Mouse (Mus musculus): ENCODE results near the gene Abtb2. TPM values are rescaled to one million over a fixed set of nuclear protein-coding genes. Genes with fewer than 3 reads are reported as not detected.
A peak's percentile ranks its signal among the peaks of the same experiment; 100 is the strongest.

The Abtb2 gene
- polyA plus RNA-seq, 1 experiment from 2014 or later = 9.7 TPM

- no peak overlapping the region for H3K4me3 ChIP-seq (ENCODE audit: low read depth, low read length)
- 44% methylated on average over 2 of the region's 2 CpGs for WGBS
- no peak overlapping the region for H3K9ac ChIP-seq (replicated peaks; ENCODE audit: low read length)
- no peaks in the 10 kb centered on the region for H3K9me3 ChIP-seq (replicated peaks; ENCODE audit: control insufficient read depth, low read length)
- H3K4me1 ChIP-seq (ENCODE audit: control insufficient read depth, insufficient read depth, low read length) = peaks cover 2% of the 10 kb centered on the region
- H3K36me3 ChIP-seq (replicated peaks; ENCODE audit: control insufficient read depth, insufficient read depth, low read depth, low read length) = no peaks in the 10 kb centered on the region
- no peak overlapping the region for H3K4me2 ChIP-seq (ENCODE audit: low read depth, low read length)
- ATAC-seq (replicated peaks; ENCODE audit: insufficient number of reproducible peaks, low FRiP score, low TSS enrichment, low read depth) = no peak
- DNase-seq (ENCODE audit: low spot score) = no peak
- H3K27me3 ChIP-seq (ENCODE audit: control insufficient read depth, insufficient read depth, low read length) = no peaks in the 10 kb centered on the region
- H3K27ac ChIP-seq (replicated peaks; ENCODE audit: low read depth, low read length) = no peak overlapping the region
Measured at GRCm38 (mm10) chr2:103640861-103641260, 74.8 kb downstream of the Abtb2 start.

DNA sequence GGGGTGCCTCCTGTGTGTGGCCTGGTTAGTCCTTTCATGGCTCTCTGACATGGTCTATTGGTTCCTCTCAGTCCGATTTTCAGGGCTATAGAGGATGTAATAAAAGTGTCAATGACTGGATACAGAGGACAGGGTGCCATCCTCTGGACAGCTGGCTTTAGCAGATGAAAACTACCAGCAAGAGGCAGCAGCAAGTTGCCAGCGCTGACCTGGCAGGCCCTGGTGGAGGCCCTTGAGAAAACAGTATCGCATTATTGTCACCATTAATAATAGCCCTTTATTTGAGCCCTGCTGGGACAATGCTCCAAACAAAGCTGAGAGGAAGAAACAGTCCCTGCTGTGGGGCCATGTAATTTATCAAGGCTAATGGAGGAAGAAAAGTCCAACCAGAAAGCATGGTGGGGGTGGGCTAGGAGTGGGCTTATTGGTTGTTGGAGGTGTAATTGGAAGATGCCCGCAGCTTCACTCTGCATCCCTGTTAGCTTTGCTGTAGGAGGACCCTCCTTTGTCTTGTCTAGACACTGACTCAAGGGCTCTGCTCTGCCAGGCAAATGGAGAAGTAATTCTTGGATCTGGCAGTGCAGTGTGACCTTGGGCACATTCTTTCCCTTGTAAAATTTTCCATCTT, 77.6 kb downstream of the Abtb2 start:
- Histone ChIP-seq H3K27me3 (ENCODE audit: control insufficient read depth, insufficient read depth, low read length) (no peaks in the 10 kb centered on the region), H3K9me3 (replicated peaks; ENCODE audit: control insufficient read depth, low read length) (no peaks in the 10 kb centered on the region), H3K4me3 (ENCODE audit: low read depth, low read length) (no peak overlapping the region), H3K9ac (replicated peaks; ENCODE audit: low read length) (no peak overlapping the region), H3K4me1 (ENCODE audit: control insufficient read depth, insufficient read depth, low read length) (peaks cover 2% of the 10 kb centered on the region), H3K27ac (replicated peaks; ENCODE audit: low read depth, low read length) (no peak overlapping the region), H3K36me3 (replicated peaks; ENCODE audit: control insufficient read depth, insufficient read depth, low read depth, low read length) (no peaks in the 10 kb centered on the region), H3K4me2 (ENCODE audit: low read depth, low read length) (no peak overlapping the region)
- ATAC-seq (replicated peaks; ENCODE audit: insufficient number of reproducible peaks, low FRiP score, low TSS enrichment, low read depth) (0 out of 2 replicates have a peak, but pooled peaks have one; percentile 53), DNase-seq (ENCODE audit: low spot score) (peak; percentile 16)
- 34% methylated on average over 4 of the region's 4 CpGs for WGBS

DNA sequence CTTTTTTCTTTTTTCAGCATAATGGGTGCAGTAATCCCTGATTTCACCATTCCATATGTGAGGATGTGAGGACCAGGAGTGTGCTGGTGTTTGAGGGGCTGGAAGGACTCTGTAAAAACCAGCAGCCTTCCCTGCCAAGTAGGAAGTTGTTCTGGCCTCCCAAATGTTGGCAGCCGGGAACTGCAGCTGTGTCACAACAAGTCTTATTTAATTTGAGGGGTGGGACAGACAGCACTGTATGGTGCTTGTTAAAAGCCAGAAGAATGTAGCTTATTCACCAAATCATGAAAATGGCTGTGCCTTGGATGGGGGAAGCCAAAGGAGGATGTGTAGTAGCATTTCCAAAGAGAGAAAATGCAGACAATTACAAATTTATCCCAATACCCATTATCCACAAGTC, 78.3 kb downstream of the Abtb2 start:
- H3K4me2 ChIP-seq (ENCODE audit: low read depth, low read length) = no peak overlapping the region
- H3K27ac ChIP-seq (replicated peaks; ENCODE audit: low read depth, low read length) = no peak overlapping the region
- no peaks in the 10 kb centered on the region for H3K36me3 ChIP-seq (replicated peaks; ENCODE audit: control insufficient read depth, insufficient read depth, low read depth, low read length)
- H3K27me3 ChIP-seq (ENCODE audit: control insufficient read depth, insufficient read depth, low read length) = no peaks in the 10 kb centered on the region
- peaks cover 2% of the 10 kb centered on the region for H3K4me1 ChIP-seq (ENCODE audit: control insufficient read depth, insufficient read depth, low read length)
- no peaks in the 10 kb centered on the region for H3K9me3 ChIP-seq (replicated peaks; ENCODE audit: control insufficient read depth, low read length)
- ATAC-seq (replicated peaks; ENCODE audit: insufficient number of reproducible peaks, low FRiP score, low TSS enrichment, low read depth) (no peak), DNase-seq (ENCODE audit: low spot score) (no peak)
- no peak overlapping the region for H3K9ac ChIP-seq (replicated peaks; ENCODE audit: low read length)
- no peak overlapping the region for H3K4me3 ChIP-seq (ENCODE audit: low read depth, low read length)
- 23% methylated on average over 1 of the region's 1 CpGs for WGBS

- Histone ChIP-seq H3K36me3 (replicated peaks; ENCODE audit: control insufficient read depth, insufficient read depth, low read depth, low read length) (no peaks in the 10 kb centered on the region), H3K4me1 (ENCODE audit: control insufficient read depth, insufficient read depth, low read length) (no peaks in the 10 kb centered on the region), H3K27me3 (ENCODE audit: control insufficient read depth, insufficient read depth, low read length) (no peaks in the 10 kb centered on the region), H3K27ac (replicated peaks; ENCODE audit: low read depth, low read length) (no peak overlapping the region), H3K4me3 (ENCODE audit: low read depth, low read length) (no peak overlapping the region), H3K4me2 (ENCODE audit: low read depth, low read length) (no peak overlapping the region), H3K9ac (replicated peaks; ENCODE audit: low read length) (no peak overlapping the region), H3K9me3 (replicated peaks; ENCODE audit: control insufficient read depth, low read length) (no peaks in the 10 kb centered on the region)
- WGBS = 78% methylated on average over 2 of the region's 2 CpGs
- no peak for DNase-seq (ENCODE audit: low spot score)
- no peak; the same call in 1 of the 2 replicates for ATAC-seq (replicated peaks; ENCODE audit: insufficient number of reproducible peaks, low FRiP score, low TSS enrichment, low read depth)
Measured at GRCm38 (mm10) chr2:103650314-103650879, 84.3 kb downstream of the Abtb2 start.

GRCm38 (mm10) chr2:103652121-103652520, 86.0 kb downstream of the Abtb2 start:
- H3K4me3 ChIP-seq (ENCODE audit: low read depth, low read length) = no peak overlapping the region
- 69% methylated on average over 4 of the region's 4 CpGs for WGBS
- H3K9me3 ChIP-seq (replicated peaks; ENCODE audit: control insufficient read depth, low read length) = no peaks in the 10 kb centered on the region
- H3K4me2 ChIP-seq (ENCODE audit: low read depth, low read length) = no peak overlapping the region
- H3K27me3 ChIP-seq (ENCODE audit: control insufficient read depth, insufficient read depth, low read length) = no peaks in the 10 kb centered on the region
- no peaks in the 10 kb centered on the region for H3K4me1 ChIP-seq (ENCODE audit: control insufficient read depth, insufficient read depth, low read length)
- no peak for DNase-seq (ENCODE audit: low spot score)
- ATAC-seq (replicated peaks; ENCODE audit: insufficient number of reproducible peaks, low FRiP score, low TSS enrichment, low read depth) = no peak
- no peaks in the 10 kb centered on the region for H3K36me3 ChIP-seq (replicated peaks; ENCODE audit: control insufficient read depth, insufficient read depth, low read depth, low read length)
- H3K9ac ChIP-seq (replicated peaks; ENCODE audit: low read length) = no peak overlapping the region
- H3K27ac ChIP-seq (replicated peaks; ENCODE audit: low read depth, low read length) = no peak overlapping the region

GRCm38 (mm10) chr2:103655037-103655436, 88.9 kb downstream of the Abtb2 start:
- Histone ChIP-seq H3K27ac (replicated peaks; ENCODE audit: low read depth, low read length) (no peak overlapping the region), H3K4me1 (ENCODE audit: control insufficient read depth, insufficient read depth, low read length) (0 out of 2 replicates have a peak, but pooled peaks cover 1% of the 10 kb centered on the region), H3K27me3 (ENCODE audit: control insufficient read depth, insufficient read depth, low read length) (no peaks in the 10 kb centered on the region), H3K9ac (replicated peaks; ENCODE audit: low read length) (no peak overlapping the region), H3K9me3 (replicated peaks; ENCODE audit: control insufficient read depth, low read length) (no peaks in the 10 kb centered on the region), H3K4me3 (ENCODE audit: low read depth, low read length) (no peak overlapping the region), H3K36me3 (replicated peaks; ENCODE audit: control insufficient read depth, insufficient read depth, low read depth, low read length) (no peaks in the 10 kb centered on the region), H3K4me2 (ENCODE audit: low read depth, low read length) (no peak overlapping the region)
- ATAC-seq (replicated peaks; ENCODE audit: insufficient number of reproducible peaks, low FRiP score, low TSS enrichment, low read depth) (no peak), DNase-seq (ENCODE audit: low spot score) (no peak)
- WGBS = 88% methylated on average over 1 of the region's 1 CpGs

- no peak for ATAC-seq (replicated peaks; ENCODE audit: insufficient number of reproducible peaks, low FRiP score, low TSS enrichment, low read depth)
- Histone ChIP-seq H3K4me3 (ENCODE audit: low read depth, low read length) (no peak overlapping the region), H3K27me3 (ENCODE audit: control insufficient read depth, insufficient read depth, low read length) (no peaks in the 10 kb centered on the region), H3K4me2 (ENCODE audit: low read depth, low read length) (no peak overlapping the region), H3K27ac (replicated peaks; ENCODE audit: low read depth, low read length) (no peak overlapping the region), H3K9ac (replicated peaks; ENCODE audit: low read length) (no peak overlapping the region), H3K9me3 (replicated peaks; ENCODE audit: control insufficient read depth, low read length) (no peaks in the 10 kb centered on the region), H3K36me3 (replicated peaks; ENCODE audit: control insufficient read depth, insufficient read depth, low read depth, low read length) (no peaks in the 10 kb centered on the region), H3K4me1 (ENCODE audit: control insufficient read depth, insufficient read depth, low read length) (0 out of 2 replicates have a peak, but pooled peaks cover 2% of the 10 kb centered on the region)
- DNase-seq (ENCODE audit: low spot score) = no peak
Measured at GRCm38 (mm10) chr2:103656028-103656427, 89.9 kb downstream of the Abtb2 start.

DNA sequence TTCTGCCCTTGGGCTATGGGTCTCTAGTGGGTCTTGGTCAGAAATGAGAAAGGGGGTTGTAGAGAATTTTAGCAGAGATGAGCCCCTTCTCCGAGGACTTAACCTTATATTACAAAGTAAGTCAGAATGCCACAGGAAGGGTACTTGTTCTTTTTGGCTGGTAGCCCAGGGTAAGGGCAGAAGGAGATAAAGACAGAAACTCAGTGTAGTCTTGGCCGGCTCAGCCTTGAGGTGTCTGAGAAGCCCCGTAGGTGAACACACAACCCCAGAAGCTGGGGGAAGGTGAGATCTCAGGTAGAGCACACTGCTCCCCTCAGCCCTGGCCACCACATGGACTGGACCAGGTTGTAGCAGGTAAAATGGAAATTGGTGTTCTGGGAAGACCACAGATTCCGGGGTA, 93.1 kb downstream of the Abtb2 start:
- no peak overlapping the region for H3K4me2 ChIP-seq (ENCODE audit: low read depth, low read length)
- no peaks in the 10 kb centered on the region for H3K36me3 ChIP-seq (replicated peaks; ENCODE audit: control insufficient read depth, insufficient read depth, low read depth, low read length)
- no peaks in the 10 kb centered on the region for H3K9me3 ChIP-seq (replicated peaks; ENCODE audit: control insufficient read depth, low read length)
- no peak overlapping the region for H3K27ac ChIP-seq (replicated peaks; ENCODE audit: low read depth, low read length)
- no peak for DNase-seq (ENCODE audit: low spot score)
- no peak overlapping the region for H3K9ac ChIP-seq (replicated peaks; ENCODE audit: low read length)
- H3K27me3 ChIP-seq (ENCODE audit: control insufficient read depth, insufficient read depth, low read length) = no peaks in the 10 kb centered on the region
- 0 out of 2 replicates have a peak, but pooled peaks cover 2% of the 10 kb centered on the region for H3K4me1 ChIP-seq (ENCODE audit: control insufficient read depth, insufficient read depth, low read length)
- WGBS = 76% methylated on average over 4 of the region's 4 CpGs
- H3K4me3 ChIP-seq (ENCODE audit: low read depth, low read length) = no peak overlapping the region
- no peak for ATAC-seq (replicated peaks; ENCODE audit: insufficient number of reproducible peaks, low FRiP score, low TSS enrichment, low read depth)

All from embryonic facial prominence, embryonic 11.5 days (tissue).